Mouse (Mus musculus) inflammation-experienced regulatory T-cells, adult 6 months (primary cell): ENCODE data around the gene 2210016F16Rik. TPM values are rescaled to one million over a fixed set of nuclear protein-coding genes. Genes with fewer than 3 reads are reported as not detected.
"Not testable (repeated sequence)": the region's sequence is repeated elsewhere in the genome, so short reads cannot be mapped to it uniquely, and the experiment has no call there.

Experiments
- ATAC-seq: one replicate; pipeline ENCODE4 v1.8.0; 2017
- polyA plus RNA-seq, 3 experiments: library from polyadenylated mRNA; unstranded; fragments of 100-300 nt; shearing (Covaris generic); gene quantifications; one replicate each; pipeline ENCODE4 v1.2.1; 2017

Gene 2210016F16Rik
- polyA plus RNA-seq, 3 experiments from 2014 or later = 5.5 to 24.5 (median 21.2) TPM

DNA sequence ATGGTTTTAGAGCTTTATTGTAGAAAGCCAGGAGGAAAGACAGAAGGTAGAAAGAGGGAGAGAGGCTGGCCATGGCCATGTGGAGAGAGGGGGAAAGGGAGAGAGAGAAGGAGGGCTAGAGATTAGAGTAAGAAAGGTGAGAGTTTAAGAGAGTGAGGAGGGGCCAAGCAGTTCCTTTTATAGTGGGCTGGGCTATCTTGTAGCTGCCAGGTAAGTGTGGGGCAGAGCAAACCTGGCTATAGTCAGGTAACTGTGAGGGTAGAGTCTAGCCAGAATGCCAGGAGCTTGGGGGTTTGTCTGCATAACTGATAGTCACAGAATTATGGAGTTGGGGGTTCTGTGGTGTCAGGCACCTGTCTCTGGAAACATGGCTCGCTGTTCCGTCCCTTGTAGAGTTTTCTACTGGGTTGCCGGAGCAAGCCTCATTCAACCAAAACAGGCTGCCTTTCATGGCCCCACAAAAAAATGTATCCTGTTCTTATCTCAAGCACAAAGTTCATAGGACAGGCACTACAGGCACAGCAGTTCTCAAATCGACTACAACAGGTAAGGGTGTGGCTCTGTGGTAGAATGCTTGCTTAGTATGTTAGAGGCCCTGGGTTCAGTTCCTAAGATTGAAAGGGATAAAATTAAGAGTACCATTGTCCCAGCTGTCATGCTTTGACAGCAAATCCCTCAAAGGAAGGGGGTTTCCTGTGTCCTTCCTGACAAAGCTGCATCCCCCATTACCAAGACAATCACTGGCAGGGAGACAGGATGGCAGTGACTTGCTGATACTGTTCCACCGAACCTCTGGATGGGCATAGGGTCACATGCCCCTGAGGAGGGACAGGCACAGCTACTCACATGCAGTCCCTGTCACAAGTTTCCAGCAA, 12.5 kb downstream of the 2210016F16Rik start:
- ATAC-seq = no peak

- no peak for ATAC-seq
These were observed 16.2 kb downstream of the 2210016F16Rik start for GRCm38 (mm10) chr13:58368835-58369234.

DNA sequence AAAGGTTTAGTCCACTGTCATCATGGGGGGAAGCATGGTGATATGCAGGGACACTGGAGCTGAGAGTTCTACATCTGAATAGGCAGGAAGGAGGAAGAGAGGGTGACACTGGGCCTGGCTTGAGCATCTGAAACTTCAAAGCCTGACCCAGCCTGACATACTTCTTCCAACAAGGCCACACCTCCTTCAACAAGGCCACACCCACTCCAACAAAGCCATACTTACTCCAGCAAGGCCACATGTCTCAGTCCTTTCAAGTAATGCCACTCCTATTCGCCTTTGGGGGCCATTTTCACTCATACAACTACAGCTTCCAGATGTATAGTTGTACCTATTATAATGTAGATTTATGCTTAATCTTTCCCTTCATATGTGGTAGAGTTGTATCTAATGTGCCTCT, 17.4 kb downstream of the 2210016F16Rik start:
- ATAC-seq = no peak

GRCm38 (mm10) chr13:58366373-58366772, 18.7 kb downstream of the 2210016F16Rik start:
- ATAC-seq = no peak

DNA sequence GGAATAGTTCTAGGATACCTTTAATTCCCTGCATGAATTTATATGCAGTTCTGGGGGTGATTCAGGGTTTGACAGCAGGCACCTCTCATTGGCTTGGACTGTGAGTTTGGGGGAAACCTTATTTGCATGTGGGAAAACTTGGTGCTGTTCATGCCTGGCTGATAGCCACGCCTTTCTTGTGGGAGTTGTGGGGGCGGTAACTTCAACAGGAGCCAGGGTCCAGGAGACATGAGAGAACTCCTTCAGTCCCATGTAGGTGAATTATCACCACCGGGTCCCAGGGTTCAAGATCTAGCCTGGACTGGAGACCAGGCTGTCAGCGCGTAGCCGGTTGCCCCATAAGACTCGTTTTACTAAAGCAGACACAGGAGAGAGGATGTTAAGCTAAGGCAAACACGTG, 19.8 kb downstream of the 2210016F16Rik start:
- ATAC-seq = not testable (repeated sequence)

- no peak for ATAC-seq
These were observed 20.5 kb downstream of the 2210016F16Rik start for GRCm38 (mm10) chr13:58364353-58365175.

DNA sequence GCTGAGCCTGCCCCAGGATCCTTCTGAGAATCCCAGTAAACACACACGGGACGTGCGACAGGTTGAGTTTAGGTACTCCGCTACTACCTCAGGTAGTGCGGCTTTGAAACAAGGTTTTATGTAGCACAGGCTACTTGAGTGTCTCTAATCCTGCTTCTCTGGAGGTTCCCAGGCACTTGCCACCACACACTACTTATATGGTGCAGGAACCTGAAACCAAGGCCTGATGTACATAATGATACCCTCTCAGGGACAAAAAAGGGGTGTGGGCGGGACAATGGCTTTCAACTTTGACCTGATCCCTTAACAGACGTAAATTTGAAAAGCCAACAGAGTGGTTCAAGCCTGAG, 25.7 kb downstream of the 2210016F16Rik start:
- ATAC-seq = peak; percentile 46

DNA sequence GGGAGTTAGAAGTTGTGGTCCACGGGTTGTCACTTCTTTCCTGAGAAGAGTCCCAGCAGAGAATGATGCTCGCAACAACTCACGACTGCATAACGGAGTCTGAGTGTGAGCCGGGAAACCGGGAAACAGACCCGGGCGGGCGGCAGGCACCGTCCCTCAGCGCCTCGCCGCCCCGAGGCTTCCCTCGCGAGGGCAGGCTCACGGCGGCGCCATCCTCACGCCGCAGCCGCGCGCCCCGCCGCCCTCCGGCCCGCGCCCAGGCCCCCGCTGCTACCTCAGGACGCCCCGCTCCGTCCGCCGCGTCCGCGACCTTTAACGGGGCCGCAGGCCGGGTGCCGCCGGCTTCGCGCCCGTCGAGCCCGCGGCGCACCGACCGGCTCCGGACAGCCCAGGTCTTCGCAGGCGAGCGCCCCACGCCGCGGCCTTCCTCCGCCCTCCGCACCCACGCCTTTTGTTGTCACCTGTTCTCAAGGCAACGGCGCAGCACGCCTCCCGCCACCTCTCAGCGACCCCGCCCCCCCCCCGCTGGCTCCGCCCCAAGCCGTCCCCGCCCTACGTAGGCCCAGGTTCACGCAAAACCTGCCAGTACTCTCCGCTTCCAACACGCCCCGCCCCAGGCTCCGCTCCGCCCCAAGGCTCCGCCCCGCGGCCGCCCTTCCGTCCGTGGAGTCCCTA, 26.3 kb downstream of the 2210016F16Rik start, which contains the start of gene Kif27:
TSS of gene Kif27 (minus strand) at position 494 of the 675 bp plus-strand sequence.
- peak; percentile 100 for ATAC-seq

- no peak for ATAC-seq
These were observed 32.0 kb downstream of the 2210016F16Rik start for GRCm38 (mm10) chr13:58352996-58353395.

DNA sequence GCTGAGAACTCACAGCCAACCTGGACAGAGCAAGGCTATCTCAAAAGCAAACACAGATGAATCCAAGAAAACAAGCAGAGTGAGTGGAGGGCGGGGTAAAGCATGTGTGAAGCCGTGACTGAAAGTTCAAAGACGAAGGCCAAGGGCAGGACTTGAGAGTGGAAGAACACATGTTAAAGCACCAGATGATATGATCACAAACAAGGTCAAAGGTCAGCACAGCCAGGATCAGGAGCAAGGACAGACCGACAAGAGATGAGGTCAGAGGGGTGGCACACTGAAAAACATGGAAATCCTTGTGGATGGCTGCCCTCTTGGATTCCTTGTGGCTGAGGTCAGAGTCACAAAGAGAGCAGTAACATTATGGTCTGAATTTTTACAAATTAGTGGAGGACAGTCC, 34.4 kb downstream of the 2210016F16Rik start:
- ATAC-seq = no peak

GRCm38 (mm10) chr13:58344505-58344904, 40.5 kb downstream of the 2210016F16Rik start:
- ATAC-seq = no peak

GRCm38 (mm10) chr13:58337456-58337855, 47.6 kb downstream of the 2210016F16Rik start:
- ATAC-seq = no peak

DNA sequence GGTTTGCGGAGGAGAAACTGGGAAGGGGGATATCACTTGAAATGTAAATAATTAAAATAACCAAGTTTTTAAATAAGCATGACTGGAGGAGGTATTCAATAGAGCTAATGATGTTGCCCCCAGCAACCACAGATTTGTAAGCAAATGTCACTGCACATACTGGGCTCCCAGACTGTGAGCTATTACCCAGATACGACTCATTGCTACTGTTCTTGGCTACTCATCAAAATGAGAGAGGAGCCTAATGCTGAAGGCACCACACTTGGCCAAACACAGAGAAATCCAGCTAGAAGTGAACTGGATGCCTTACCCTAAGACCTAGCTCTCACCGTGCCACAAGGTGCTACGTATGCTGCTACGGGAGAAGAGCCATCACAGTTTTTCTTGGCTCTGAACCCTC, 50.9 kb downstream of the 2210016F16Rik start:
- no peak for ATAC-seq

Other genes with a start within 250 kb of the 2210016F16Rik start
- gene Idnk, start 227.6 kb downstream of the 2210016F16Rik start, polyA plus RNA-seq = 100 to 1,000 TPM; 204 to 343 (median 284) TPM
- 10 to 100 TPM; 16.2 to 20.1 (median 18.2) TPM for gene Ubqln1, start 169.6 kb downstream of the 2210016F16Rik start, polyA plus RNA-seq
- 1 to 10 TPM in 1 of 3 experiments, under 1 TPM in 2; 0.38 to 1.1 (median 0.87) TPM for gene Gkap1, start 109.5 kb downstream of the 2210016F16Rik start, polyA plus RNA-seq
- gene Kif27, start 26.1 kb downstream of the 2210016F16Rik start, polyA plus RNA-seq = not detected
- 10 to 100 TPM; 22.8 to 24.7 (median 23.3) TPM for gene Rmi1, start 17.0 kb upstream of the 2210016F16Rik start, polyA plus RNA-seq
- gene Hnrnpk, start 18.1 kb upstream of the 2210016F16Rik start, polyA plus RNA-seq = 1,000 to 10,000 TPM; 1,885 to 2,917 (median 2,228) TPM
- gene Slc28a3, start 225.7 kb upstream of the 2210016F16Rik start, polyA plus RNA-seq = under 1 TPM in 1 of 3 experiments, not detected in 2; 0.11 TPM